Mouse (Mus musculus) CH12.LX (cell line): ENCODE measurements around the gene Ppp1r1c. TPM values are rescaled to one million over a fixed set of nuclear protein-coding genes. Genes with fewer than 3 reads are reported as not detected.

Experiments used
- DNase-seq: peaks from one replicate; pipeline ENCODE4 v3.0.0-alpha.2; 2013; ENCODE audit errors: extremely low read depth
- H3K27ac ChIP-seq: 2 replicates; pipeline ENCODE4 v1.5.1; 2012; ENCODE audit warnings: low read depth, mild to moderate bottlenecking, control low read depth, moderate library complexity; ENCODE audit not compliant: insufficient read depth
- H3K27me3 ChIP-seq: replicated peaks from 2 replicates; pipeline ENCODE3; 2012; ENCODE audit warnings: inconsistent platforms
- H3K36me3 ChIP-seq, 2 experiments: replicated peaks in 1 of 2; 2 replicates each; pipeline versions ENCODE3 to v1.6.1; 2012; ENCODE audit warnings: inconsistent platforms in 1 of 2, low read length in 1 of 2, mild to moderate bottlenecking in 1 of 2, mixed read lengths in 1 of 2, moderate library complexity in 1 of 2; ENCODE audit not compliant: control insufficient read depth in 1 of 2, insufficient read depth in 1 of 2
- H3K4me1 ChIP-seq, 2 experiments: 2 replicates each; pipeline ENCODE4 v1.6.1; 2012; ENCODE audit warnings: inconsistent platforms in 1 of 2, moderate library complexity in 1 of 2; ENCODE audit not compliant: insufficient read depth in 2 of 2, control insufficient read depth in 1 of 2
- H3K4me2 ChIP-seq: 2 replicates; pipeline ENCODE4 v1.6.1; 2012; ENCODE audit warnings: low read depth, mild to moderate bottlenecking, control low read depth; ENCODE audit not compliant: poor library complexity, insufficient read depth, severe bottlenecking
- H3K4me3 ChIP-seq, 3 experiments: fragments of 150-350 bp in 1 of 3; sonication (generic) in 1 of 3; replicated peaks in 1 of 3; 2 replicates each; pipeline versions ENCODE3 to v1.5.1; 2011 to 2012; ENCODE audit warnings: low read depth in 2 of 3, low read length in 2 of 3, mild to moderate bottlenecking in 2 of 3, moderate library complexity in 2 of 3, control low read depth in 1 of 3, improper control_type of control experiment in 1 of 3, inconsistent platforms in 1 of 3, mixed read lengths in 1 of 3; ENCODE audit not compliant: poor library complexity in 1 of 3
- H3K79me2 ChIP-seq: replicated peaks from 2 replicates; pipeline ENCODE4 v1.6.1; 2012; ENCODE audit warnings: mild to moderate bottlenecking, moderate library complexity; ENCODE audit not compliant: control insufficient read depth, poor library complexity, insufficient read depth, severe bottlenecking; ENCODE audit errors: extremely low read depth
- H3K9ac ChIP-seq: 2 replicates; pipeline ENCODE4 v1.6.1; 2012; ENCODE audit warnings: low read depth, mild to moderate bottlenecking, control low read depth, moderate library complexity; ENCODE audit not compliant: insufficient read depth
- H3K9me3 ChIP-seq: replicated peaks from 2 replicates; pipeline ENCODE3; 2012; ENCODE audit warnings: low read length, inconsistent platforms, mixed read lengths
- BHLHE40 ChIP-seq: IDR thresholded peaks from 2 replicates; pipeline ENCODE4 v1.6.1; 2011; ENCODE audit warnings: mild to moderate bottlenecking, low read depth, low read length, improper control_type of control experiment
- CHD2 ChIP-seq: IDR thresholded peaks from 2 replicates; pipeline ENCODE4 v1.6.1; 2011; ENCODE audit warnings: low read length, improper control_type of control experiment
- ELF1 ChIP-seq: IDR thresholded peaks from 2 replicates; pipeline ENCODE4 v1.6.1; 2014; ENCODE audit warnings: low read depth, mild to moderate bottlenecking, inconsistent platforms, low read length, improper control_type of control experiment
- EP300 ChIP-seq: IDR thresholded peaks from 2 replicates; pipeline ENCODE4 v1.6.1; 2011; ENCODE audit warnings: low read length, improper control_type of control experiment
- ETS1 ChIP-seq: conservative IDR thresholded peaks from 2 replicates; pipeline ENCODE4 v1.6.1; 2012; ENCODE audit warnings: low read depth, mild to moderate bottlenecking, inconsistent platforms, low read length, improper control_type of control experiment, moderate library complexity
- IRF4 ChIP-seq: IDR thresholded peaks from 2 replicates; pipeline ENCODE4 v1.6.1; 2014; ENCODE audit warnings: low read depth, mild to moderate bottlenecking, inconsistent platforms, low read length, improper control_type of control experiment
- JUND ChIP-seq: conservative IDR thresholded peaks from 2 replicates; pipeline ENCODE4 v1.6.1; 2011; ENCODE audit warnings: low read depth, low read length, improper control_type of control experiment
- KAT2A ChIP-seq: IDR thresholded peaks from 2 replicates; pipeline ENCODE4 v1.6.1; 2012; ENCODE audit warnings: low read length, improper control_type of control experiment, inconsistent platforms; ENCODE audit not compliant: insufficient replicate concordance
- MAFK ChIP-seq: IDR thresholded peaks from 2 replicates; pipeline ENCODE4 v1.6.1; 2011; ENCODE audit warnings: low read length, improper control_type of control experiment; ENCODE audit not compliant: insufficient replicate concordance
- MAZ ChIP-seq: IDR thresholded peaks from 2 replicates; pipeline ENCODE4 v1.6.1; 2012; ENCODE audit warnings: low read depth, mild to moderate bottlenecking, inconsistent platforms, low read length, improper control_type of control experiment, moderate library complexity
- RAD21 ChIP-seq: IDR thresholded peaks from 2 replicates; pipeline ENCODE4 v1.6.1; 2011; ENCODE audit warnings: low read depth, mild to moderate bottlenecking, low read length, improper control_type of control experiment, moderate library complexity
- RCOR1 ChIP-seq: conservative IDR thresholded peaks from 2 replicates; pipeline ENCODE4 v1.6.1; 2012; ENCODE audit warnings: low read depth, mild to moderate bottlenecking, inconsistent platforms, low read length, improper control_type of control experiment
- SIN3A ChIP-seq: IDR thresholded peaks from 2 replicates; pipeline ENCODE4 v1.6.1; 2012; ENCODE audit warnings: low read length, improper control_type of control experiment, inconsistent platforms
- SMC3 ChIP-seq: IDR thresholded peaks from 2 replicates; pipeline ENCODE4 v1.6.1; 2011; ENCODE audit warnings: low read depth, low read length, improper control_type of control experiment
- TCF12 ChIP-seq: IDR thresholded peaks from 2 replicates; pipeline ENCODE4 v1.6.1; 2014; ENCODE audit warnings: low read depth, mild to moderate bottlenecking, inconsistent platforms, low read length, improper control_type of control experiment
- UBTF ChIP-seq: IDR thresholded peaks from 2 replicates; pipeline ENCODE4 v1.6.1; 2012; ENCODE audit warnings: low read depth, mild to moderate bottlenecking, inconsistent platforms, low read length, improper control_type of control experiment, moderate library complexity
- USF1 ChIP-seq: IDR thresholded peaks from 2 replicates; pipeline ENCODE4 v1.6.1; 2014; ENCODE audit warnings: low read depth, mild to moderate bottlenecking, inconsistent platforms, low read length, improper control_type of control experiment
- USF2 ChIP-seq: conservative IDR thresholded peaks from 2 replicates; pipeline ENCODE4 v1.6.1; 2011; ENCODE audit warnings: low read depth, low read length, improper control_type of control experiment
- ZMIZ1 ChIP-seq: IDR thresholded peaks from 2 replicates; pipeline ENCODE4 v1.6.1; 2012; ENCODE audit warnings: low read depth, mild to moderate bottlenecking, inconsistent platforms, low read length, improper control_type of control experiment
- ZNF384 ChIP-seq: IDR thresholded peaks from 2 replicates; pipeline ENCODE4 v1.6.1; 2012; ENCODE audit warnings: low read depth, low read length, improper control_type of control experiment, inconsistent platforms
- dilution Hi-C: fragments of 300-500 bp; cut with MboI; formaldehyde crosslinking; loops from 2 replicates; pipeline ENCODE4 v1.14.3; 2020; ENCODE audit warnings: low sequenced_read_pairs; ENCODE audit not compliant: extremely low pct_unique_long_range_greater_than_20kb, extremely low pct_ligation_motif_present
- in situ Hi-C: fragments of 300-500 bp; cut with MboI; formaldehyde crosslinking; loops from 3 replicates; pipeline ENCODE4 v1.14.3; 2019; ENCODE audit warnings: low sequenced_read_pairs, low pct_ligation_motif_present, low pct_unique_long_range_greater_than_20kb, mixed read lengths
- polyA plus RNA-seq: library from polyadenylated mRNA; unstranded; fragments of >175 nt; gene quantifications from 2 replicates; pipeline ENCODE4 v1.2.1, GENCODE M21; 2012; ENCODE audit warnings: low read depth; ENCODE audit not compliant: insufficient read length
- total RNA-seq, 2 experiments: library from RNA; depleted of rRNA; stranded (reverse); fragments of 300-350 nt in 1 of 2; fragments of >200 nt in 1 of 2; gene quantifications; 2 replicates each; pipeline ENCODE4 v1.2.3; 2012 to 2014

The Ppp1r1c gene
- total and polyA plus RNA-seq, 3 experiments = not detected

GRCm38 (mm10) chr2:79762723-79763388 lies 55.3 kb downstream of the Ppp1r1c start:
- in situ Hi-C loops (loop anchor here (25.0 kb wide), 2 partner anchors 401 to 826 kb away; no protein-coding TSS in a partner anchor), dilution Hi-C loops (no loop called here)
- Histone ChIP-seq H3K79me2 (no peaks in the 10 kb centered on the region), H3K9me3 (no peaks in the 10 kb centered on the region), H3K9ac (no peak overlapping the region), H3K27ac (no peak overlapping the region), H3K4me3 (no peak overlapping the region), H3K4me2 (no peak overlapping the region), H3K4me1 (0 out of 4 replicates have a peak, but pooled peaks cover 0 to 4% of the 10 kb centered on the region in 2 experiments), H3K36me3 (no peaks in the 10 kb centered on the region), H3K27me3 (no peaks in the 10 kb centered on the region)
- TF ChIP-seq ZNF384 (no peak), UBTF (no peak), USF2 (no peak), RAD21 (no peak), JUND (no peak), ZMIZ1 (no peak), TCF12 (no peak), SIN3A (no peak), BHLHE40 (no peak), SMC3 (no peak), CHD2 (no peak), ETS1 (no peak), MAZ (no peak), MAFK (no peak), RCOR1 (no peak), ELF1 (no peak), IRF4 (no peak), EP300 (no peak)
- no peak for DNase-seq

GRCm38 (mm10) chr2:79765032-79765431 lies 57.5 kb downstream of the Ppp1r1c start:
- no peaks in the 10 kb centered on the region for H3K9me3 ChIP-seq
- H3K79me2 ChIP-seq = no peaks in the 10 kb centered on the region
- dilution Hi-C loops = no loop called here
- no peak overlapping the region for H3K4me3 ChIP-seq
- no peaks in the 10 kb centered on the region for H3K27me3 ChIP-seq
- no peak overlapping the region for H3K4me2 ChIP-seq
- in situ Hi-C loops = loop anchor here (25.0 kb wide), 2 partner anchors 403 to 828 kb away; no protein-coding TSS in a partner anchor
- H3K4me1 ChIP-seq = 0 out of 4 replicates have a peak, but pooled peaks cover 0 to 4% of the 10 kb centered on the region in 2 experiments
- TF ChIP-seq USF1 = no peak
- no peak for TF ChIP-seq KAT2A
- no peak for DNase-seq
- no peak overlapping the region for H3K9ac ChIP-seq
- H3K27ac ChIP-seq = no peak overlapping the region
- no peaks in the 10 kb centered on the region for H3K36me3 ChIP-seq
